Mouse (Mus musculus): Measurements from ENCODE around the gene Gab2.
"Not testable (repeated sequence)": the region's sequence is repeated elsewhere in the genome, so short reads cannot be mapped to it uniquely, and the experiment has no call there.

Gab2 gene

DNA sequence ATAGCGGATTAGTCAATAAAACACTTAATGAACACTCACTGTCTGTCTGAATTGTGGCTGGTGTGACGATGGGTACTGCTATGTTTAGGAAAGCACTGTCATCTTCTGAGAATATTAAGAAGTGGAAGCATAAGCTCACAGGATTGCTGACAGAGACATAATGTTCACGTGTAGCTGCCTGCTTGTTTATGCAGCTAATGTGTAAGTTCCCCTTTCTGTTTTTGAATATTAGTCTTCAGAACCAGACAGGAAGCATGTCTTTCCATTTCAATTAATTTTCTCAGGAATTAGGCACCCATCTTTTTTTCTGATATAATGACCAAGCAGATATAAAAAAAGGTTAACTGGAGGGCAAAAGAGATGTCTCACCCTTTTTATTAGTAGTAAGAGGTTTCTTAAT lies 55.1 kb downstream of the Gab2 start:
- peak; percentile 65 for DNase-seq (ENCODE audit: low read depth, low spot score)

DNA sequence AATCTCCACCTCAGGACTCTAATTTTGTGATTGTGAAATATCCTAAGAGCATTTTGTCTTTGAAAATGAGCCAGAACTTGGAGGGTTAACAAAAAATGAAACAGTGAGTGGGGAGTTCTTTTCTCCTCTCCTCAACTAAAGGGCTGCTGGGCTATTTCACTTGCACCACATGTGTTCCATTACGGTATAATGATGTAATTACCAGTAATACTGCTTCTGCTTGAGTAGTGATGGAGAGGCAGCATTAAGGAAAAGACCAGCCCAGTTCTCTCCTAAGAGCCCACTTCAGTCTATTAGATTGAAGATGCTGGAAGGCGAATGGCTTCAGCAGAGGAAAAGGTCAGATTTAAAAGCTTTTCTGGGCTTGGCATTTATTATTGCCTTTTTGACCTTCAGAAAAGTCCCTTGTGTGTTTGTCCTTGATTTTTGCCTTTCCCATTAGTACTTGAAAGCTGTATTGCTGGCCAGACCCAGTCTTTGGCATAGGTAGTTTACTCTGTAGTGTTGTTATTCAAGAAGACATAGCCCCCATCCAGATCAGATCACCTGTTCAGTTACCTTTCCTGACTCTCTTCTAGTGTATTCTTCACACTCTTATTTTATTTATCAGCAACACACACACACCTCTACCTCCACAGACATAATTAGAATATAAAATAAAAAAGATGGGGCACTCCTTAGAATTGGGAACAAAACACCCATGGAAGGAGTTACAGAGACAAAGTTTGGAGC lies 69.9 kb downstream of the Gab2 start:
- no peak for DNase-seq (ENCODE audit: low read depth, low spot score)

DNA sequence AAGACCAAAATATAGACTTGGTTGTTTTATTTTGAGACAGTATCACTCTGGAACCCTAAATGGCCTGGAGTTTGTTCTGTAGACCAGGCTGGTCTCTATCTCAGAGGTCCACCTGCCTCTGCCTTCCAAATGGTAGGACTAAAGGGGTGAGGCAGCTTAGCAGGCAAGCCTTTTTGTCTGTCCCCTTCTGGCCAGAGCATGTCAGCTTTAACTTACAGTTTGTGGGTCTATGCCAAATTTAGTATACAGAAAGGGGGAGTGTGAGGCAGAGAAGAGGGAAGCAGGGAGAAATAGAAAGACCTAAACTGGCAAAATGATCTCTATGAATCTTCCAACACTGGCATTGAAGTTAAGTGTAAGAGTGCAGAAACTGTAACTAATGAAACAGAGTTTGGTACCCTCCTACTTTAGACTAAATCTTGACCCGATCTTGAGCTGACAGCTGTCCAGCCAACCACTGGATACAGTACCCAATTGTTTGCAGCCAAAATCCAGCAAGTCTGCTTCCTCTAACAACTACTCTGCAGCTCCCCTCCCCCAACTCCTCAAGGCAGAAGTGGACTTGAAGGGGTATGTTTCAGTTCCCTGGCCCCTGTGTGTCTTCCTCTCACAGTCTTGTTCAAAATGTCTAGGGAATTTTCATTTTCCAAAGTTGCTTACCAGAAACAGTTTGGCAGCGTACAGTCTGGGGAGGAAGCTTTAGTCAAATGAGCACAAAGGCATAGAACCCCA lies 73.5 kb downstream of the Gab2 start:
- peak; percentile 48 for DNase-seq (ENCODE audit: low read depth, low spot score)

DNA sequence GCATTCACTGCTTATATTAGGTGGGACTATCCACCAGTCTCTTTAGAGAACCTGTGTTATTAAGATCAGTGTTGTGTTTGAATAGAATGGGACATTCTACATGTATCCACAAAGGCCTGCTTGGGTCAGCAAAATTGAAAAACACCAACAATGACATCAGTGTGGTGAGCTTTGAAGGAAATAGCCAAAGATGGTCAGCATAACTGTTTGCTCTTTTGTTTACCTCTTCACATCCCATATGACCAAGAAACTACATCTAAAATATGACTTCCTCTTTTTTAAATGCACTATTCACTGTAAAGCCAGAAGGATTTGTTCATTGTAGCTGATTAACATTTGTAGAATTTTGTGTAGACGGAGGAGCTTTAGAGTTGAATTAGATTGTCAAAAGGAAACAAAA lies 82.9 kb downstream of the Gab2 start:
- DNase-seq (ENCODE audit: low read depth, low spot score), result peak; percentile 28

DNA sequence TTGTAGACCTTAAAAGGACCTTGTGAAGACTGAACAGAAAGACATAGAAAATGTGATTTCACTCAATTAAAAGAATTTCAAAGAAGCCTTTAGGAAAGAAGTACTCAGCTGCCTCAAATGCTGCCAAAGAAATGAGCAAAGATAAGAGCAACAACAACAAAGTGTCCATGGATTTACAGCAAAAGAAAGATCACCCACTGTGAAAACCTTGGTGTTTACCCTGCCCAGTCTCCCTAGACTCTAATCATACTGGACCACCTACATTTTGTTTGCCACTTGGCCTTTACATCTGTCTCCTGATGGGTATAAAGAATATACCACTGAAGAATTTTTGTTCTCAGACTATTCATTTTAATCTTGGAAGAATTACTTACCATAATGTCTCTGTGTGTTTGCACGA lies 89.7 kb downstream of the Gab2 start:
- no peak for DNase-seq (ENCODE audit: low read depth, low spot score)

DNA sequence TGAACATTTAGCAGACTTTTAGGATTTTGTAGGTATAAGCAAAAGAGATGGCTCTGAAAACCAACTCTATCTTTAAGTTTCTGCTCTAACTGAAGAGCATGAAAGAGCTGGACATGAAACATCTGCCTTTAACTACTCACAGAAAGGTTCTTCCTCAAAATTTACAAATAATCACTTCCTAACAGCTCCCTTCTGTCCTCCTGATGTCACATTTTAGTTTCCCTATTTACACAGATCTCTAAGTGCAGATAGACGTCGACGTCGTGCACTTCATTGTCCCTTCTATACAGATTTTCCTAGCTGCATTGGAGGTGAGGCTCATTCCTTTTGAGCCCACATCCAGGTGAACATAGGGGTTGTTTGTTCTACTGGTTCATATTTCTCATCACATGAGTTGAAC lies 90.3 kb downstream of the Gab2 start:
- DNase-seq (ENCODE audit: low read depth, low spot score), result no peak

DNA sequence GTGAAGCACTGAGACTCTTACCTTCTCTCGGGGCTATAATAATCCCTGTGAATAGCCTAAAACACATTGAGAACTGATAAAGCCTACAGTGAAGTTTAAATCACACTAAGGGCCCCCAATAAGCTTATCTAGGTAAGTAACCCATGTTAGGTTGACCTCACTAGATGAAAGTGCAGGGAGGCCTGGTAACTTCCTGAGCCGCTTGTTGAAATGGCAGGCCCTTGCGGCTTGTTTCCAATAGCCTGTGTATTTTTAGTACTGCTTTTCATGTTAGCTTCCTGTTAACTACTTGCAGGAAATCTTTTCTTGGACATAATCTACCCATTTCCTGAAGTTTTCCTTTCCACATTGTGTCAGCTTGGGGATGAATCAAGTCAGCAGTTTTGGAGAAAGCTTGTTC lies 90.7 kb downstream of the Gab2 start:
- no peak for DNase-seq (ENCODE audit: low read depth, low spot score)

DNA sequence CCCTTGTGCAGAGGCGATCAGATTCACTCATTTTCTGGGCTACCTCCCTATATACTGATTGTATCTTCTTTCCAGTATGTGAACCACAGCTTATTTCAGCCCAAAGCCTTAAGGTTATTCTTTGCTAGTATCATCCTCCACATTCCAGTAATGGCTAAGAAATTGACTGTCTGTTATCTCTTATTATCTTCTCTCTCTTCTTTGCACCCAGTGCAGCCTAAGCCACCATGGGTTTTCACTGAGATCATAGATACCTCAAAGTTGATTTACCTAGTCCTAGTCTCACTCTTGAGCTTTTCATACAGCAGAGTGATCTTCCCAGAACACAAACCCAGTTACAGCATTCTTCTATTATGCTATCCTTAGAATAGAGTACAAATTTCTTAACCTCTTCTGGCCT lies 100.5 kb downstream of the Gab2 start:
- DNase-seq (ENCODE audit: low read depth, low spot score), result no peak

DNA sequence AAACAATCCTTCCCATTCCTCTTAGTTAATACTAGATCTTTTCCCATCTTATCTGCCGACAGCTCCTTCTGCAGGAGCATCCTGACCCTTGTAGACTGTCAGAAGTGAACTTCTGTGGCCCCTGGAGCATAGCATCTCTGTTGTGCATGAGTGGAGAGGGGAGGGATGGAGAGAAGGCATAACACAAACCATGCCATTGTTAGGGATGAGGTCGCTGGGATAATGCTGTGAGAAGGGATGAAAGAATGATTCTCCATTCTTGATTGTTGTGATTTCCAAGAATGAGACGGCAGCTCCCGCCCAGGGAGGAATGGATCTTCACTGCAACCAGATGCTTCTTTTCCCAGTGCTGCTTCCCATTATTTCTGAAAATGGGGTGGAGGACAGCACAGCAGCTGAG lies 102.0 kb downstream of the Gab2 start:
- no peak for DNase-seq (ENCODE audit: low read depth, low spot score)

DNA sequence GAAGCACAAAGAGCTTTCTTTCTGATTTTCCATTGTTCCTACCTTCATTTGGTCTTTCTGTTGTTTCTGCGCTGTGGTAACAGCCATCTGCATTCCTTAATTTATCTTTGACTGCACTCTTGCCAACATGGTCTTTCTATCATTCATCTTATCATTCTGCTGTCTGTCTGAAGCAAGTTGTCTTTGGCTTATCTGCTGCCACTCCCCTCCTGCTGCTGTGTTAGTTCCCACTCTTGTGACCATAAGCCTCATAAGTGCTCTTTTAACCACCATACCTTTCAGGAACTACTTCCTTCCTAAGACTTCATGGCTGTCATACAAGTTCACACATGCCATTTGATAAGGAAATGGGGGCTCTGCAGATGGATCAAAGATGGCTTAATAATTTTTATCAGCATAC lies 102.6 kb downstream of the Gab2 start:
- DNase-seq (ENCODE audit: low read depth, low spot score), result no peak

DNA sequence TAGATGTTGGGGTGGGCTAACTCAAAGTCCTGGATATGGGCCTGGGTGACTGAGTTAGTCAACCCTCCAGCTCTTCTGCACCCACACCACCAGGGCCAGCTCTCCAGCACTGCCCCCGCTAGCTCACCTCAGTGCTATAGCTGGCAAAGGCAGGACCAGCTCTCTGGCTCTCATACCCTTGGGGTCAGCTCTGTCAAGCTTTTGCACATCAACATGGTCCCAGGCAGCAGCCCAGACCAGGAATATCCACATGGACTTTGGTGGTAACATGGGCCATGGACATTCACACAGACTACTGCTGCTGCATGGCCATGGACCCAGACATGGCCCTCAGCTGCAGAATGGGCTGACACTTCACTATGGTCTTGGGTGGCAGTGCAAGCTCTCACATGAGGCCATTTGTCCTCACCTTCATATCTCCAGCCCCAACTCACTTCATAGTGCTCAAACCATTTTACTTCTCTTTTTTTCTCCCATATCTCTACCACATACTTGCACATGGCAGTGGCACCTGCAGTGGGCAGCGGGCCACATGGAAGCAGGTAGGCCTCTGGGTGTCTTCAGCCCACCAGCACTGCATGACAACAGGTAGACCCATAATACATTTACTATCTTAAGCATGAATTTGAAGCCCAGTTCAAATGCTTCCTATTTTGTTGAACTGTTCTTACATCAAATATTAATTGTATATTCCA lies 106.1 kb downstream of the Gab2 start:
- no peak for DNase-seq (ENCODE audit: low read depth, low spot score)

DNA sequence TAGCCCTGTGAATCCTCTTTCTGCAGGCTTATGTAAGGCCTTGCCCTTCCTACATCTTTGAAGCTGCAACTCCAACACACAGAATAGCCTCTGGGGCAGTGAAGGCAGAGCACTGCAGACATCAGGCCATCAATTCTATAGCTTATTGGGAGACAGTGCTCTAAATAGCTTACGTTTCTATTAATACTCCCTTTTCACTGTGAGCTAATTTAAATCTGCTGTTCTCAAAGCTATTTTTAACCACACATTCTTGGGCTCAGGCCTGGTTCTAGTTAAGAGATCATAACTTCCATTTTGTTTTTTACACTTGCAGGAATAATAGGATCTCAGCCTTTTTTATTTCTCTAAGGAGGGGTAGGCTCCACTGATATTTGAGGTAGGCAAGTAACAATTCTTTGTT lies 107.7 kb downstream of the Gab2 start:
- DNase-seq (ENCODE audit: low read depth, low spot score), result no peak

DNA sequence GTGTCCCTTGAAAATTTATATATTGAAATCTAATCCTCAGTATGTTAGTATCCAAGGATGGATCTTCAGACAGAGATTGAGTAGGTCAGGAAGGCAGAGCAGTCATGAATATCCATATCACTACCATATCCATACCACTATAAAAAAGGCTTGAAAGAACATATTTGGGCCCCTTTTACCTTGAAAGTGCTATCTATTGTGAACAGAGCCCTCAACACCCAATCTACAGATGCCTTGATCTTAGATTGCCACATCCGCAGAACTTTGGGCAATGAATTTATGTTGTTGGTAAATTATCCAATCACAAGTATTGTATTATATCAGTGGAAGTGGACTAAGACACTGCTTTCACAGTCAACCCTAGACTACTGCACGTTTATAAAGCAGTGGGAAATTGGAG lies 122.5 kb downstream of the Gab2 start:
- DNase-seq (ENCODE audit: low read depth, low spot score), result no peak

DNA sequence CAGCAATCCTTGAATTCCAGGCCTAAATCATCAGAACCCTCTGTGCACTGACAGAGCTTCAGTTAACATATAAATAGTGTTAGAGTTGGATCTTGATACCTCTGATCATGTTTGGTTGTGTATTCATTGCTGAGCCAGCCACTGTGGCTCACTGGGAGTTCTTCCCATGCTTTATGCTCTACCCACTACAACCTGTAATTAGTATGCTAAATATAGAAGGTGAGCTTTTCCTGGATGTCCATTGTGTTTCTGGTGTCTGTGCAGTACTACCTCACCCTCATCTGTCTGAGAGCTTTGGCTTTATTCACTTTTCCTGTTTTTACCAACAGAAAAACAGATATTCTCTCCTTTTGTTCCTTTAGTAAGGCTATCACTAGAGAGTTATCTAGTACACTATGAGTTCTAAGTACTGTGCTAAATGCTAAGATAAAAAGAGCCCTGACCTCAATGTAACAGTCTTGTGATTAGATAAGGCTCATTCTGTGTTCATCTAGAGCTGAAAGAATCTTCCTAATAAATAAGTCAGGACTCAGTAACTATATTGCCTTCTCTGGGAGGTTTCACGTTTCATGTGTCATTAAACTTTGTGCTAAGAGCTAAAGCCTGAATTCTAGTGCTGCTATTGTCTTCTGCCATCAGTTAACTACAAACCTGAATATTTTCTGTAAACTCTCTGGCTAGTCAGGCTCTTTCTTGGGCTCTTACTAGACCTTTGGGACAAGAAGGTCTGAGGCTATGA lies 127.6 kb downstream of the Gab2 start:
- no peak for DNase-seq (ENCODE audit: low read depth, low spot score)

DNA sequence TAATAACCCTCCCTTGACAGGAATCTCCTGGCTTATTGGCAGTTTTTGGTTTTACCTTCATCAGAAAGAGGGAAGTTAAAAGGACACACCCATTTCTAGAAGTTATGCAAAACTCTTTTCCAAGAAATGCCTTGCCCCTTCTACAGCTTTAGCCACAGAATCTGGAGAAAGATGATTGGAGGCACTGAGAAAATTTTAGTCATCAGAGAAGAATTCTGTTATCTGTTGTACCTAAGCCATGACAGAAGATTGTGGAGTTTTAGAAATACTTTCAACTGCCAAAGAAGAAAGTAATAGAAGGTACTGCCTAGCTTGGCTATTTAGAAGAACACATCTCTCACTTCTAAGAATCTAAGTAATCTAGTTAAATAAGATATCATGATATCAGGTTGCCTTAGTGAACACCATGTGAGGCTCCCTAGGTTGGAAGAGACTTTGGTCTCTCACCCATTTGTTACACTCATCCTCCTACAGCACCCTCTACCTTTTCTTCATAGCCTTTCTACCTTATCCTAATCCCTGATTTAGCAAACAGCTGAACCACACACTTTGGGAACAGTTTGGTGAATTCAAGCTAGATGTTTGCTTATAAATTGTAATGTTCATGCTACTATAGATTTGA lies 128.8 kb downstream of the Gab2 start:
- no peak for DNase-seq (ENCODE audit: low read depth, low spot score)

DNA sequence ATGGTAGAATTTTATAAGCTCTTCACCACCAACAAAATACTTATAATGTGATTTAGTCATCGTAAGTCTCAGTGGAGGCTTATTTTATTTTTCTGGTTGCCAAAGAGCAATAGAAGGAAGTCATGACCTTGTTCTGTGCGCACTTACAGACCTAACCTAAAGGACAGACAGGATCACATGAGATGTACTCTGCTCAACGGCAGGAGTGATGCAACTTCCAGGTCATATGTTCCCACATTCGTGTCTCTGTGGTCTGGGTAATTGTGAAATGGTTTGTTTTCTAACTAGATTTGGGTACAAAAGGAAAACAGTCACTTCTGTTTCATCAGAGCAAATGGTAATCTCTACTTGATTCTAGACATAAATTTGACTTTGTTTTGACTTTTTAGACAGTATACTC lies 129.7 kb downstream of the Gab2 start:
- no peak for DNase-seq (ENCODE audit: low read depth, low spot score)

DNA sequence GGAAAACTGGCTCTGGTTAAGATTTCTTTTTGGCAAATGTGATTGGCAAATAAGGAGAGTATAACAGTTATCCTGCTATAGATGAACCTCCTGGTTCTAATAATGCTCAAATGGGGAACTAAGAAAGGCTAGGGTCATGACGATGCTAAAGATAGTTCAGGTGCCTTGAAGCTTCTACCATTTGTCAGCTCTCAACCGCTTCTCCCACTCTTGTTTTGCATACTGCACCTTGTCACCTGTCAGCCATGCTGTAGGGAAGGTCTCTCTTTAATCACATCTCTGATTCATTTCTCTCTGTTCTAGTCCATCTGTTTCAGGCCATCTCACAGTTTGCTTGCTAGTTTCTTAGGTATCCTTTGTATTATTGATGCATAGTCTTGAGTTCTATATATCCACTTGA lies 142.4 kb downstream of the Gab2 start:
- peak; percentile 72 for DNase-seq (ENCODE audit: low read depth, low spot score)

DNA sequence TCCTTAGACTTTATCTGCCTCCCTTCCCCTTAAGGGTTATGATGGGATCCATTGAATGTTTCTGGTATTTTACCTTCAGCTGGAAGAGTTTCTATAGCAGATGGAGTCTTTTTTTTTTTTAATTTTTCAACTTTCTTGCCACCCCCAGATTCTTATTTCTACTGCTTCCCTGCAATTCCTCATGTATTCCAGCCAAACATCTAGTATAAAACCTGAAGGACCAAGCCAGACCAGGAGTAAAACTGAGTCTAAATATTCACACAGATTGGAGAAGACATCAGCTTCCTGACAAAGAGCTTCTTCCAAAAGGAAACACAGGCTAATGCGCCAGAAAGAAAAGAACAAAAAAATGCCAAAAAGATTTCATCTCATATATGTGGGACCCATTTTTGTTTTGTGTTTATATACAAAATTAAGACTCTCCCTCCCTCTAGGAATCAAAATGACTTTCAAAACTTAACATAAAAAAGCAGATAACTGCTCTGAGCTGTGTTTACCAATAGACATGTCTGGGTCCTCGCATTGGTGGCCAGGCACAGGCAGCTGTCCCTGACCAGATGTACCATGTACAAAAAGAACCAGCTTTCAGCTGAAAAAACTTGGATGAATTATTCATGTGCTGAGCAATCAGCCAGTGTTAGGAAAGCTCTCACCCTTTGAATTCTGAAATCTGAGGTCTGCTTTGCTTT lies 164.0 kb downstream of the Gab2 start:
- no peak for DNase-seq (ENCODE audit: low read depth, low spot score)

DNA sequence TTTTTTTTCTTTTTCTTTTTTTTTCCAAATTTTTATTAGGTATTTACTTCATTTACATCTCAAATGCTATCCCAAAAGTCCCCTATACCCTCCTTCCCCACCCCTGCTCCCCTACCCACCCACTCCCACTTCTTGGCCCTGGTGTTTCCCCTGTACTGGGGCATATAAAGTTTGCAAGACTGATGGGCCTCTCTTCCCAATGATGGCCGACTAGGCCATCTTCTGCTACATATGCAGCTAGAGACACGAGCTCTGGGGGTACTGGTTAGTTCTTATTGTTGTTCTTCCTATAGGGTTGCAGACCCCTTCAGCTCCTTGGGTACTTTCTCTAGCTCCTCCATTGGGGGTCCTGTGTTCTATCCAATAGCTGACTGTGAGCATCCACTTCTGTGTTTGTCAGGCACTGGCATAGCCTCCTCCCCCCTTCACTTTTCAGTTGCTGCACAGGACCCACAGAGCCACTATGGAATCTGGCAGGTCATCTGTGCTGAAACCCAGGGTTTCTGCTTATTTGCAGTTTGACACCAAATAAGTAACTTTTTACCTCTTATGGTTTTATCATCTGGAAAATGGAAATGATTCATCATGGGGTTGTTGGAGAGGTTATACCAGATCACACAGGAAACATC lies 164.7 kb downstream of the Gab2 start:
- DNase-seq (ENCODE audit: low read depth, low spot score), result not testable (repeated sequence)

DNA sequence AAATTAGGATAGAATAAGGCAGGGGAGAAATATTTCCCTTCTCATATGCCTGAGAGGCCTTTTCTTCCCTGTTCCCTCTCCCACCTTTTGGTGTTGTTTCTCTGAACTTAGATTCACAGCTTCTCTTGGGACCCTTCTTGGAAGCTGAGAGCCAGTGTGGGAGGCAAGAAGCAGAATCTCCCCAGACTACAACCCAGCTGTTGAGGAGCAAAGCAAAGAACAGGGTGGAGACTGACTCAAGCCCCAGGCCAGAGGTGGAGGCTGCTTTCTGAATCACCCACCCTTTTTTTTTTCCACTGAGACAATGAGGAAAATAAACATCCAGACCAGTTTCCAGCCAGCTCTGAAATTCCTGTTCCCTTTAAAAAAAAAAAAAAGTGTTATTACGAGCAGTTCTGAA lies 166.3 kb downstream of the Gab2 start:
- DNase-seq (ENCODE audit: low read depth, low spot score), result no peak

DNA sequence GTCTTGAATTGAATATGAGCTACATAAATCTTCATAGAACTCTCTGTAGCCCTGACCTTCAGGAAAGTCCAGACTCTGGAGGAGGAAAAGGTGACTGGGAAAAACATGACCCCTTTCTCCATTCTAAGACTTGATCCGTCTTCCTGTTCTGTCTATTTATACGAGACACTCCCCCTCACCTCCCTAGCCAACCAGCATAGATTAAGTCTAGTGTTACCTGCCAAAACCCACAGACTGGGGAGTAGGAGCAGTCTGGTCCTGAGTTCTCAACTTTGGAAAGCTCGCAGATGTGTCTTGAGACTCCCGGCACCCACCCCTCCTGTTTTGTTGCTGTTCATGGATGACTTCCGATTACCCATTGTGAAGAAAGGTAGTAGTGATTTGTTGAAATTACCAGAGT lies 166.8 kb downstream of the Gab2 start:
- DNase-seq (ENCODE audit: low read depth, low spot score), result no peak

All from A20 (cell line).